Mouse (Mus musculus) testis, adult 2 months (tissue): Measurements from ENCODE around the gene Zfp385c.

Experiments used
- CTCF ChIP-seq: fragments of 200-500 bp; IDR thresholded peaks from 2 replicates; pipeline ENCODE4 v1.5.1; 2012; ENCODE audit warnings: low read depth, mild to moderate bottlenecking, inconsistent platforms, low read length, moderate library complexity; ENCODE audit not compliant: control insufficient read depth, insufficient read depth, insufficient replicate concordance
- POLR2A ChIP-seq: fragments of 200-500 bp; IDR thresholded peaks from 2 replicates; pipeline ENCODE4 v1.6.1; 2012; ENCODE audit warnings: low read depth, mild to moderate bottlenecking, inconsistent platforms, low read length, moderate library complexity; ENCODE audit not compliant: control insufficient read depth

DNA sequence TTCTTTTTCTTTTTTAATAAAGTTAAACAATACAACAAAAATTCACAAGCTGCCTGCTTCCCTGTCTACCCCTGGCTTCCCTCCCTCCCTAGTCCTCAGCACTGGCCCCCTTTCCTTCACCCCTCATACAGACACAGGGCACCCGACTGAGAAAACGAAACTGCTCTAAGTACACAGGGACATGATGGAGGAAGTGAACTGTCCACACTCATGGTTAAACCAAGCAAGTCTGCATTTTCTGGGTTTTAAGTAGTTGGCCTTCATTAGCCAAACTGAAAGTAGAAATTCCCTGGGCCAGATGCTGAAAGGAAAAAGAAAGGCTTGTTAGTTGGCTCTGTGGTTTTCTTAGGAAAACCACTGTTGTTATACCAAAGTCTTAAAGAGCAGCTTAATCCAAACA, 109.4 kb downstream of the Zfp385c start:
- TF ChIP-seq CTCF (no peak), POLR2A (no peak)
